Mouse (Mus musculus) liver, adult 2 months (tissue): ENCODE data around the gene Ndufaf1. TPM values are rescaled to one million over a fixed set of nuclear protein-coding genes. Genes with fewer than 3 reads are reported as not detected.

Experiments
- DNase-seq: peaks from one replicate; pipeline ENCODE4 v3.0.0-alpha.2; 2011; ENCODE audit warnings: low read depth, low spot score; ENCODE audit errors: extremely low read depth
- H3K27ac ChIP-seq: fragments of 200-500 bp; replicated peaks from 2 replicates; pipeline ENCODE4 v1.5.1; 2012; ENCODE audit warnings: low read depth, mild to moderate bottlenecking, control low read depth, inconsistent platforms, low read length; ENCODE audit not compliant: insufficient read depth
- H3K27me3 ChIP-seq: fragments of 200-500 bp; 2 replicates; pipeline ENCODE4 v1.6.1; 2012; ENCODE audit warnings: mild to moderate bottlenecking, moderate library complexity, low read length, inconsistent platforms; ENCODE audit not compliant: control insufficient read depth, insufficient read depth
- H3K36me3 ChIP-seq: fragments of 200-500 bp; 2 replicates; pipeline ENCODE4 v1.6.1; 2012; ENCODE audit warnings: low read length, inconsistent platforms; ENCODE audit not compliant: control insufficient read depth, insufficient read depth
- H3K4me1 ChIP-seq: fragments of 200-500 bp; 2 replicates; pipeline ENCODE4 v1.6.1; 2011; ENCODE audit warnings: low read length; ENCODE audit not compliant: control insufficient read depth, insufficient read depth
- H3K4me3 ChIP-seq: fragments of 200-500 bp; 2 replicates; pipeline ENCODE4 v1.5.1; 2011; ENCODE audit warnings: low read depth, mild to moderate bottlenecking, control low read depth, low read length, moderate library complexity; ENCODE audit not compliant: insufficient read depth
- H3K79me2 ChIP-seq: fragments of 200-500 bp; 2 replicates; pipeline ENCODE4 v1.6.1; 2012; ENCODE audit warnings: inconsistent platforms, mild to moderate bottlenecking, low read length, moderate library complexity; ENCODE audit not compliant: control insufficient read depth, insufficient read depth
- H3K9ac ChIP-seq: fragments of 200-500 bp; 2 replicates; pipeline ENCODE4 v1.6.1; 2012; ENCODE audit warnings: low read depth, mild to moderate bottlenecking, control low read depth, inconsistent platforms, low read length
- CTCF ChIP-seq: fragments of 200-500 bp; IDR thresholded peaks from 2 replicates; pipeline ENCODE4 v1.5.1; 2011; ENCODE audit warnings: low read depth, low read length, control low read depth
- POLR2A ChIP-seq: fragments of 200-500 bp; IDR thresholded peaks from 2 replicates; pipeline ENCODE4 v1.6.1; 2011; ENCODE audit warnings: low read length, control low read depth; ENCODE audit not compliant: insufficient read depth; ENCODE audit errors: extremely low read depth
- WGBS: fragments of 180-500 bp; shearing (Covaris S2); methylation state at CpG from one replicate; pipeline ENCODE4 v1.1.7; 2018; 5-methylcytosine and 5-hydroxymethylcytosine counted together
- polyA plus RNA-seq: library from polyadenylated mRNA; depleted of rRNA; stranded (reverse); fragments of >200 nt; gene quantifications from 2 replicates; pipeline ENCODE4 v1.2.3, GENCODE M21; 2012; rRNA removed
- total RNA-seq: library from RNA; depleted of rRNA; stranded (reverse); fragments of >200 nt; gene quantifications from 2 replicates; pipeline ENCODE4 v1.2.3, GENCODE M21; 2014; rRNA removed

Ndufaf1 gene
- total RNA-seq (28.0 and 36.2 TPM in 2 replicates), polyA plus RNA-seq (7.6 and 9.4 TPM in 2 replicates)

- WGBS, result 1% methylated on average over 44 of the region's 44 CpGs
- H3K4me3 ChIP-seq, result peak within 1 kb of the TSS; percentile 99
- H3K27me3 ChIP-seq, result no peaks in the 10 kb centered on the region
- peaks cover 5% of the 10 kb centered on the region for H3K4me1 ChIP-seq
- TF ChIP-seq POLR2A (no peak), CTCF (no peak)
- peaks cover 13% of the 10 kb centered on the region for H3K36me3 ChIP-seq
- H3K27ac ChIP-seq, result peak within 1 kb of the TSS; percentile 85
- H3K79me2 ChIP-seq, result peaks cover 2% of the 10 kb centered on the region; the same call in 1 of the 2 replicates
- DNase-seq, result peak; percentile 79
- peak within 1 kb of the TSS; percentile 98 for H3K9ac ChIP-seq
Observed at GRCm38 (mm10) chr2:119662220-119663182, at the start of gene Ndufaf1. TSS of gene Ndufaf1 (minus strand) at chr2:119662827.

- no peak for DNase-seq
- Histone ChIP-seq H3K79me2 (no peaks in the 10 kb centered on the region; the same call in 1 of the 2 replicates), H3K36me3 (peaks cover 37% of the 10 kb centered on the region), H3K27me3 (no peaks in the 10 kb centered on the region), H3K9ac (no peak overlapping the region), H3K4me1 (no peaks in the 10 kb centered on the region), H3K27ac (no peak overlapping the region), H3K4me3 (no peak overlapping the region)
- WGBS, result 91% methylated on average over 3 of the region's 3 CpGs
- TF ChIP-seq POLR2A (no peak), CTCF (no peak)
Observed at GRCm38 (mm10) chr2:119710011-119710410, 47.4 kb upstream of the Ndufaf1 start.

GRCm38 (mm10) chr2:119707676-119708075 is 45.0 kb upstream of the Ndufaf1 start:
- no peak overlapping the region for H3K4me3 ChIP-seq
- H3K27ac ChIP-seq, result no peak overlapping the region
- H3K4me1 ChIP-seq, result no peaks in the 10 kb centered on the region
- no peaks in the 10 kb centered on the region for H3K27me3 ChIP-seq
- no peak for TF ChIP-seq POLR2A
- no peak for TF ChIP-seq CTCF
- WGBS, result 86% methylated on average over 3 of the region's 3 CpGs
- no peak overlapping the region for H3K9ac ChIP-seq
- no peaks in the 10 kb centered on the region; the same call in 1 of the 2 replicates for H3K79me2 ChIP-seq
- H3K36me3 ChIP-seq, result peaks cover 32% of the 10 kb centered on the region
- DNase-seq, result no peak

- H3K4me3 ChIP-seq, result no peak overlapping the region
- 98% methylated on average over 2 of the region's 2 CpGs for WGBS
- no peak overlapping the region for H3K27ac ChIP-seq
- H3K36me3 ChIP-seq, result peaks cover 22% of the 10 kb centered on the region
- TF ChIP-seq POLR2A (no peak), CTCF (no peak)
- H3K79me2 ChIP-seq, result no peaks in the 10 kb centered on the region; the same call in 1 of the 2 replicates
- H3K27me3 ChIP-seq, result no peaks in the 10 kb centered on the region
- no peaks in the 10 kb centered on the region; the same call in 1 of the 2 replicates for H3K4me1 ChIP-seq
- H3K9ac ChIP-seq, result no peak overlapping the region
- no peak for DNase-seq
Observed at GRCm38 (mm10) chr2:119703171-119703570, 40.5 kb upstream of the Ndufaf1 start.

- Histone ChIP-seq H3K9ac (no peak overlapping the region), H3K27me3 (no peaks in the 10 kb centered on the region), H3K4me1 (no peaks in the 10 kb centered on the region; the same call in 1 of the 2 replicates), H3K27ac (no peak overlapping the region), H3K79me2 (no peaks in the 10 kb centered on the region; the same call in 1 of the 2 replicates), H3K4me3 (no peak overlapping the region), H3K36me3 (peaks cover 7% of the 10 kb centered on the region; the same call in 1 of the 2 replicates)
- TF ChIP-seq CTCF, result no peak
- TF ChIP-seq POLR2A, result no peak
- WGBS, result 98% methylated on average over 3 of the region's 3 CpGs
- DNase-seq, result no peak
Observed at GRCm38 (mm10) chr2:119699962-119700361, 37.3 kb upstream of the Ndufaf1 start.
